Mouse (Mus musculus) left cerebral cortex, postnatal 14 days (tissue): ENCODE measurements around the gene Gm21905. TPM values are rescaled to one million over a fixed set of nuclear protein-coding genes. Genes with fewer than 3 reads are reported as not detected.

ENCODE experiments used
- total RNA-seq, 2 experiments: library from RNA; stranded (reverse); gene quantifications; 2 replicates each; pipeline ENCODE4 v1.2.3; 2021

The Gm21905 gene
- total RNA-seq, 2 experiments from 2014 or later: not detected

Other genes with a start within 250 kb of the Gm21905 start
- 100 to 1,000 TPM; 158 to 162 TPM for gene Atp8a1, start 99.0 kb downstream of the Gm21905 start, total RNA-seq
- not detected for gene Gm5108, start 4.8 kb downstream of the Gm21905 start, total RNA-seq
- gene Grxcr1, start 85.4 kb upstream of the Gm21905 start, total RNA-seq: not detected